8 mouse cellular contexts compared by ENCODE assay signal in the genomic region with DNA sequence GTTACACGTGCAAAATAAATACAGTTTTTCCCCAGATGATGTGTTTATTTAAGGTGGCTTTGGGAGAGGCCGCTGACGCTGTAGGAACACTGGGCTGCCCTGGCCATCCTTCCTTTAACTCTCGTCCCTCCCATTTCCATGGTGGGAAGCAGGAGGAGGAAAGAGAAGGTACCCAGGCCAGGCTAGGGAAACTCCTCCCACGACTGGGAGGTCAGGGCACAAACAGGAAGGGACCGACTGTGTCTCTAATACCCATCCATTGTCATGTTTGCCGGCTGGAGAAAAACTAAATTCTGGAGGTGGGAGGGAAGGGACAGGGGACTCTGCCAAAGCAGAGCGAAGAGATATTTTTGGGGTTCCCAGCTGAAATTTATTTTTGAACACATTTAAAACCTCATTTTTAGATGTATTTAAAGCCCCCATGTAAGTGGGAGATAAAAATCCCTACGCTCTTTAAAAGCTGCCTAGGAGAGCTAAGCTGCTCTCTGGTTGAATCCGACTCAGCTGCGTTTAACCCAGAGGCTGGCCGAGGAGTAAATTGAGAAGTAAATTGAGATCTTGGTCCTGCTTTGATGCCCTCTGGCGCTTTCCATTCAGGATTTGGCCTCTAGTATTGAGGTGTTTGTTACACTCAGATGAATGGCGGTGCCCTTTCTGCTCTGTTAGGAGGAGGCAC.
A peak's percentile ranks its signal among the peaks of the same experiment; 100 is the strongest.
DNase-seq lines count a peak whose midpoint lies in the region; ATAC-seq lines count a peak whose summit lies in the region.

No protein-coding gene starts in this region.

- peaks cover 9% of the 10 kb centered on the region for H3K4me1 ChIP-seq in stomach, embryonic 16.5 days (ENCODE audit: control insufficient read depth, insufficient read depth, low read length)

- H3K4me2 ChIP-seq in stomach, embryonic 16.5 days (ENCODE audit: low read depth, low read length), result no peak overlapping the region

- H3K27ac ChIP-seq in stomach, embryonic 16.5 days (ENCODE audit: low read length), result no peak overlapping the region

- peak; percentile 26 for DNase-seq in adrenal gland, adult 2 months
- no peak for DNase-seq in adrenal gland, adult 18-20 months (ENCODE audit: low spot score in 2 of 2)
- peak; percentile 65 to 78 for DNase-seq in lung, adult 18-20 months
- DNase-seq in lung, postnatal 14 days, result no peak
- DNase-seq in kidney, postnatal 10 days, result peak; percentile 47
- no peak for DNase-seq in yolk sac, embryonic 10.5 days (ENCODE audit: low spot score)
- DNase-seq in gastrocnemius, postnatal 36 days, result no peak

- H3K9me3 ChIP-seq in stomach, embryonic 16.5 days (replicated peaks; ENCODE audit: control insufficient read depth, low read length), result no peaks in the 10 kb centered on the region

- H3K36me3 ChIP-seq in stomach, embryonic 16.5 days (ENCODE audit: control insufficient read depth, insufficient read depth, low read length), result no peaks in the 10 kb centered on the region

- intact Hi-C loops in gastrocnemius, postnatal 36 days (cut with DNase I), result no loop called here

- 27% methylated on average over 14 of the region's 14 CpGs for WGBS in stomach, embryonic 16.5 days

- peak; percentile 37; the same call in 1 of the 2 replicates for ATAC-seq in stomach, embryonic 16.5 days (ENCODE audit: insufficient read depth, low FRiP score)

- no peaks in the 10 kb centered on the region for H3K27me3 ChIP-seq in stomach, embryonic 16.5 days (ENCODE audit: control insufficient read depth, insufficient read depth, low read length)

- H3K9ac ChIP-seq in stomach, embryonic 16.5 days (ENCODE audit: low read length), result no peak overlapping the region

- H3K4me3 ChIP-seq in stomach, embryonic 16.5 days (replicated peaks; ENCODE audit: low read length), result no peak overlapping the region

Comparison
In these comparisons a context has a peak if more than half of its experiments do, and no peak if none do; other contexts are left out.
1. DNase-seq: peak in adrenal gland, adult 2 months (single experiment), lung, adult 18-20 months (2 of 2) and kidney, postnatal 10 days (single experiment); none in adrenal gland, adult 18-20 months (0 of 2), lung, postnatal 14 days (single experiment), yolk sac, embryonic 10.5 days (single experiment) and gastrocnemius, postnatal 36 days (0 of 2).